Mouse (Mus musculus): ENCODE measurements at regions not wholly inside any gene's neighbourhood (a gene's known extent, or its start where the extent isn't known, plus 50 kb on each side); places are given as distances from the start of the nearest gene placed in this dataset.

- Histone ChIP-seq H3K27ac (no peak overlapping the region), H3K27me3 (ENCODE audit: low read depth, poor library complexity, severe bottlenecking) (no peaks in the 10 kb centered on the region), H3K4me1 (peaks cover 31% of the 10 kb centered on the region), H3K4me3 (no peak overlapping the region), H3K9me3 (replicated peaks) (no peaks in the 10 kb centered on the region), H3K36me3 (no peaks in the 10 kb centered on the region)
- 92% methylated on average over 11 of the region's 11 CpGs for WGBS
- DNase-seq (ENCODE audit: low spot score): no peak
These were observed 55.5 kb downstream of the E030025P04Rik start for GRCm38 (mm10) chr11:109088488-109089252.

- H3K4me3 ChIP-seq: no peak overlapping the region
- DNase-seq (ENCODE audit: low spot score): no peak
- H3K27me3 ChIP-seq (ENCODE audit: low read depth, poor library complexity, severe bottlenecking): no peaks in the 10 kb centered on the region
- 91% methylated on average over 4 of the region's 4 CpGs for WGBS
- no peak overlapping the region for H3K27ac ChIP-seq
- peaks cover 36% of the 10 kb centered on the region for H3K4me1 ChIP-seq
- H3K36me3 ChIP-seq: no peaks in the 10 kb centered on the region
- no peaks in the 10 kb centered on the region for H3K9me3 ChIP-seq (replicated peaks)
These were observed 62.2 kb downstream of the E030025P04Rik start for GRCm38 (mm10) chr11:109081957-109082356.

GRCm38 (mm10) chr11:109081454-109081853 lies 62.7 kb downstream of the E030025P04Rik start:
- peaks cover 36% of the 10 kb centered on the region for H3K4me1 ChIP-seq
- H3K36me3 ChIP-seq: no peaks in the 10 kb centered on the region
- no peaks in the 10 kb centered on the region for H3K9me3 ChIP-seq (replicated peaks)
- 0 out of 2 replicates have a peak overlapping the region, but pooled peaks have one; percentile 10 for H3K27ac ChIP-seq
- WGBS: 25% methylated on average over 10 of the region's 10 CpGs
- no peak overlapping the region for H3K4me3 ChIP-seq
- H3K27me3 ChIP-seq (ENCODE audit: low read depth, poor library complexity, severe bottlenecking): no peaks in the 10 kb centered on the region
- DNase-seq (ENCODE audit: low spot score): no peak

GRCm38 (mm10) chr11:109080847-109081415 lies 63.2 kb downstream of the E030025P04Rik start:
- Histone ChIP-seq H3K36me3 (no peaks in the 10 kb centered on the region), H3K4me3 (no peak overlapping the region), H3K9me3 (replicated peaks) (no peaks in the 10 kb centered on the region), H3K27me3 (ENCODE audit: low read depth, poor library complexity, severe bottlenecking) (no peaks in the 10 kb centered on the region), H3K4me1 (peaks cover 36% of the 10 kb centered on the region), H3K27ac (0 out of 2 replicates have a peak overlapping the region, but pooled peaks have one; percentile 10)
- WGBS: 30% methylated on average over 9 of the region's 9 CpGs
- peak; percentile 51 for DNase-seq (ENCODE audit: low spot score)

- H3K36me3 ChIP-seq: no peaks in the 10 kb centered on the region
- H3K9me3 ChIP-seq (replicated peaks): no peaks in the 10 kb centered on the region
- H3K27me3 ChIP-seq (ENCODE audit: low read depth, poor library complexity, severe bottlenecking): no peaks in the 10 kb centered on the region
- H3K4me3 ChIP-seq: no peak overlapping the region
- no peak for DNase-seq (ENCODE audit: low spot score)
- 85% methylated on average over 4 of the region's 4 CpGs for WGBS
- no peak overlapping the region for H3K27ac ChIP-seq
- H3K4me1 ChIP-seq: peaks cover 28% of the 10 kb centered on the region
These were observed 64.7 kb downstream of the E030025P04Rik start for GRCm38 (mm10) chr11:109079466-109079865.

GRCm38 (mm10) chr11:109076587-109077417 lies 67.4 kb downstream of the E030025P04Rik start:
- H3K27me3 ChIP-seq (ENCODE audit: low read depth, poor library complexity, severe bottlenecking): no peaks in the 10 kb centered on the region
- H3K9me3 ChIP-seq (replicated peaks): no peaks in the 10 kb centered on the region
- no peak overlapping the region for H3K4me3 ChIP-seq
- H3K36me3 ChIP-seq: no peaks in the 10 kb centered on the region
- H3K4me1 ChIP-seq: peaks cover 19% of the 10 kb centered on the region
- DNase-seq (ENCODE audit: low spot score): no peak
- 79% methylated on average over 19 of the region's 19 CpGs for WGBS
- no peak overlapping the region for H3K27ac ChIP-seq

- H3K27ac ChIP-seq: no peak overlapping the region
- DNase-seq (ENCODE audit: low spot score): no peak
- WGBS: 76% methylated on average over 2 of the region's 2 CpGs
- peaks cover 34% of the 10 kb centered on the region for H3K4me1 ChIP-seq
- no peak overlapping the region for H3K4me3 ChIP-seq
- peaks cover 14% of the 10 kb centered on the region for H3K27me3 ChIP-seq (ENCODE audit: low read depth, poor library complexity, severe bottlenecking)
- H3K9me3 ChIP-seq (replicated peaks): no peaks in the 10 kb centered on the region
- no peaks in the 10 kb centered on the region for H3K36me3 ChIP-seq
These were observed 72.8 kb downstream of the E030025P04Rik start for GRCm38 (mm10) chr11:109071340-109071739.

- WGBS: 53% methylated on average over 9 of the region's 9 CpGs
- no peak overlapping the region for H3K27ac ChIP-seq
These were observed 73.8 kb downstream of the E030025P04Rik start for GRCm38 (mm10) chr11:109070412-109070811.

GRCm38 (mm10) chr11:109069326-109069709 lies 74.9 kb downstream of the E030025P04Rik start:
- H3K9me3 ChIP-seq (replicated peaks): no peaks in the 10 kb centered on the region
- H3K4me3 ChIP-seq: no peak overlapping the region
- no peak for DNase-seq (ENCODE audit: low spot score)
- peaks cover 14% of the 10 kb centered on the region for H3K27me3 ChIP-seq (ENCODE audit: low read depth, poor library complexity, severe bottlenecking)
- H3K27ac ChIP-seq: peak overlapping the region; percentile 56; the same call in 1 of the 2 replicates
- H3K36me3 ChIP-seq: no peaks in the 10 kb centered on the region
- WGBS: 41% methylated on average over 6 of the region's 6 CpGs
- H3K4me1 ChIP-seq: peaks cover 34% of the 10 kb centered on the region

More at GRCm38 (mm10) chr11:109070412-109070811, 73.8 kb downstream of the E030025P04Rik start:
- Histone ChIP-seq H3K36me3 (no peaks in the 10 kb centered on the region), H3K4me3 (no peak overlapping the region), H3K9me3 (replicated peaks) (no peaks in the 10 kb centered on the region), H3K4me1 (peaks cover 34% of the 10 kb centered on the region), H3K27me3 (ENCODE audit: low read depth, poor library complexity, severe bottlenecking) (peaks cover 14% of the 10 kb centered on the region)
- no peak for DNase-seq (ENCODE audit: low spot score)

- H3K9me3 ChIP-seq (replicated peaks): no peaks in the 10 kb centered on the region
- H3K27me3 ChIP-seq (ENCODE audit: low read depth, poor library complexity, severe bottlenecking): peaks cover 14% of the 10 kb centered on the region
- no peaks in the 10 kb centered on the region for H3K36me3 ChIP-seq
- peak; percentile 36 for DNase-seq (ENCODE audit: low spot score)
- WGBS: 14% methylated on average over 22 of the region's 22 CpGs
- no peak overlapping the region for H3K4me3 ChIP-seq
- peak overlapping the region; percentile 56; the same call in 1 of the 2 replicates for H3K27ac ChIP-seq
- peaks cover 34% of the 10 kb centered on the region for H3K4me1 ChIP-seq
These were observed 75.5 kb downstream of the E030025P04Rik start for GRCm38 (mm10) chr11:109068371-109069325.

GRCm38 (mm10) chr11:109067733-109068132 lies 76.4 kb downstream of the E030025P04Rik start:
- H3K4me3 ChIP-seq: no peak overlapping the region
- WGBS: 68% methylated on average over 7 of the region's 7 CpGs
- DNase-seq (ENCODE audit: low spot score): no peak
- H3K27me3 ChIP-seq (ENCODE audit: low read depth, poor library complexity, severe bottlenecking): peaks cover 14% of the 10 kb centered on the region
- H3K36me3 ChIP-seq: no peaks in the 10 kb centered on the region
- H3K9me3 ChIP-seq (replicated peaks): no peaks in the 10 kb centered on the region
- H3K4me1 ChIP-seq: peaks cover 34% of the 10 kb centered on the region
- no peak overlapping the region for H3K27ac ChIP-seq

- no peaks in the 10 kb centered on the region; the same call in 1 of the 2 replicates for H3K4me1 ChIP-seq
- no peaks in the 10 kb centered on the region for H3K36me3 ChIP-seq
- no peak for DNase-seq (ENCODE audit: low spot score)
- H3K27ac ChIP-seq: no peak overlapping the region
- H3K9me3 ChIP-seq (replicated peaks): no peaks in the 10 kb centered on the region
- H3K27me3 ChIP-seq (ENCODE audit: low read depth, poor library complexity, severe bottlenecking): no peaks in the 10 kb centered on the region
- 73% methylated on average over 4 of the region's 4 CpGs for WGBS
- H3K4me3 ChIP-seq: no peak overlapping the region
These were observed 82.2 kb downstream of the E030025P04Rik start for GRCm38 (mm10) chr11:109061971-109062370.
